Mouse (Mus musculus) heart, embryonic 14.5 days (tissue): ENCODE data around the gene Phactr3. TPM values are rescaled to one million over a fixed set of nuclear protein-coding genes. Genes with fewer than 3 reads are reported as not detected.

Experiments used
- ATAC-seq: fragments of 200-750 bp; cut with Nextera tagmentation; 2 replicates; pipeline ENCODE4 v1.8.0; 2017; ENCODE audit warnings: low read depth, moderate TSS enrichment; ENCODE audit not compliant: insufficient number of reproducible peaks, insufficient read depth, low FRiP score
- H3K27ac ChIP-seq, 2 experiments: fragments of 200-500 bp in 1 of 2; fragments of 300-500 bp in 1 of 2; sonication (generic) in 1 of 2; replicated peaks in 1 of 2; 2 replicates each; pipeline ENCODE4 v1.5.1; 2012 to 2014; ENCODE audit warnings: low read depth in 2 of 2, low read length in 2 of 2, control low read depth in 1 of 2, mild to moderate bottlenecking in 1 of 2, mixed read lengths in 1 of 2; ENCODE audit not compliant: control insufficient read depth in 1 of 2, insufficient read depth in 1 of 2
- H3K27me3 ChIP-seq: fragments of 300-500 bp; sonication (generic); 2 replicates; pipeline ENCODE4 v1.6.1; 2014; ENCODE audit warnings: mild to moderate bottlenecking, low read length, control low read depth; ENCODE audit not compliant: control insufficient read depth, insufficient read depth
- H3K36me3 ChIP-seq: fragments of 300-500 bp; sonication (generic); 2 replicates; pipeline ENCODE4 v1.6.1; 2014; ENCODE audit warnings: mild to moderate bottlenecking, control low read depth, low read length, mixed read lengths; ENCODE audit not compliant: control insufficient read depth, insufficient read depth
- H3K4me1 ChIP-seq, 2 experiments: fragments of 200-500 bp in 1 of 2; fragments of 300-500 bp in 1 of 2; sonication (generic) in 1 of 2; 2 replicates each; pipeline ENCODE4 v1.6.1; 2012 to 2014; ENCODE audit warnings: low read length in 2 of 2, control low read depth in 1 of 2, mixed read lengths in 1 of 2; ENCODE audit not compliant: control insufficient read depth in 2 of 2, insufficient read depth in 2 of 2
- H3K4me2 ChIP-seq: fragments of 300-500 bp; sonication (generic); 2 replicates; pipeline ENCODE4 v1.6.1; 2014; ENCODE audit warnings: mild to moderate bottlenecking, low read length
- H3K4me3 ChIP-seq, 2 experiments: fragments of 200-500 bp in 1 of 2; fragments of 300-500 bp in 1 of 2; sonication (generic) in 1 of 2; 2 replicates each; pipeline ENCODE4 v1.5.1; 2012 to 2014; ENCODE audit warnings: low read length in 2 of 2, mild to moderate bottlenecking in 2 of 2, control low read depth in 1 of 2, low read depth in 1 of 2, moderate library complexity in 1 of 2; ENCODE audit not compliant: control insufficient read depth in 1 of 2, insufficient read depth in 1 of 2
- H3K9ac ChIP-seq: fragments of 300-500 bp; sonication (generic); 2 replicates; pipeline ENCODE4 v1.6.1; 2014; ENCODE audit warnings: mild to moderate bottlenecking, low read length
- H3K9me3 ChIP-seq: fragments of 300-500 bp; sonication (generic); 2 replicates; pipeline ENCODE4 v1.6.1; 2016; ENCODE audit warnings: low read length, control low read depth; ENCODE audit not compliant: control insufficient read depth
- WGBS: fragments of 180-500 bp; shearing (Covaris S2); extraction: QIAGEN DNeasy Blood & Tissue Kit; methylation state at CpG from one replicate; pipeline ENCODE4 v1.1.7; 2014; 5-methylcytosine and 5-hydroxymethylcytosine counted together
- polyA plus RNA-seq: library from polyadenylated mRNA; unstranded; fragments of >200 nt; fragmentation: Nextera tagmentation; extraction: Ambion mirVana; gene quantifications from 2 replicates; pipeline ENCODE4 v1.2.1, GENCODE M21; 2014

The Phactr3 gene
- polyA plus RNA-seq, 1 experiment from 2014 or later = 11.1 TPM

DNA sequence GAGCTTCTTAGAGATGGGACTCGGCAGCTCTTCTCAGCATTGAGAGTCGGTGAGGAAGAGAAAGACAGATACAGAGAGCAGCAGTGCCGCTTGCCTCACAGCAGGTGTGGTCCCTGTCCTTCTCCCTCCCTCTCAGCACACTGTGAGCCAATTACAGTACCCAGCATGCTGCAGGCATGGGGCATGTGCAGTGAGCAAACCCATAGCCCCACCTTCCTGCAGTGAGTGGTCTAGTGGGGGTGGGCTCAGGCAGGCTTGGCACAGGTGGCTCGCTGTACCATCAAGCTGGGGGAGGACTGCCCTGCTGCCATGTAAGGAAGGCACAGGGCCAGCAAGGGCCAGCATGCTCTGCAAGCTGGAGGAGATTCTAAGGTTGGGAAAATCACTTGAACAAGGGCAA lies 35.8 kb downstream of the Phactr3 start:
- H3K4me2 ChIP-seq = no peak overlapping the region
- no peak overlapping the region for H3K4me3 ChIP-seq
- 54% methylated on average over 4 of the region's 4 CpGs for WGBS
- H3K9me3 ChIP-seq = no peaks in the 10 kb centered on the region
- no peak overlapping the region for H3K27ac ChIP-seq
- no peaks in the 10 kb centered on the region for H3K36me3 ChIP-seq
- ATAC-seq = no peak
- H3K4me1 ChIP-seq = peaks cover 15 to 17% of the 10 kb centered on the region in 2 experiments
- peaks cover 15% of the 10 kb centered on the region for H3K27me3 ChIP-seq
- H3K9ac ChIP-seq = no peak overlapping the region

DNA sequence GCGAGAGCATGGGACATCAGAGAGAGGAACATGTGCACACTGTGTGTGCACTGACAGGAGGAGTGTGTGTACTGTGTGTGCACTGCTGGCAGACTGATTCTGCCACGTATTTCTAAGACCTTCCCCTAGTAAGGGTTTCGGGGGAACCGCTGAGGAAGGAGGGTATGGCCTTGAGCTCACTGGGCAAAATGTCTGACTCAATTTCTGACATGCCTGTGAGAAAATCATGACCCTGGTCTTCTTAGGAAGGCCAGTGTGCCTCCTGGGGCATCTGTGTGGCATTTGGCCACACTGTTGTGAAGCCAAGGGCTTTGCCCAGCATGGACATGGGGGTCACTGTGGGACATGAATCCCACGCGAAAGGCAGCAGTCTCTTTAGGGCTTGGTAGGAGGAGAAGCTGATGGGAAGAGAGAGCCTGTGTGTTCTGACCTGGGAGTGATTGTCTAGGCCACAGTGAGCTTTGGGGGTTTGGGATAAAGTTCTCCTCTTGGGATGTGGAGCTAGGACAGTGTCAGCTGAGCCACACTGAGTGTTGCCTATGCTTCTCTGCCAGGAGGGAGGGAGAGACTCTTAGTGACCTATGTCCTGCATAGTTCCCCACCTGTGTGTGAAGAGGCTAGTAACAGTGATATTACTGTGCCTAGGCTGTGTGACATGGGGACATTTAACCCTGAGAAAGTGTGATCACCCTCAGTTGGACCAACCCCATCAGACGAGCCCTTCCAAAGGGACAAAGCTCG lies 36.6 kb downstream of the Phactr3 start:
- 0 out of 2 replicates have a peak, but pooled peaks have one; percentile 9 for ATAC-seq
- H3K9ac ChIP-seq = no peak overlapping the region
- H3K9me3 ChIP-seq = no peaks in the 10 kb centered on the region
- H3K4me3 ChIP-seq = no peak overlapping the region
- 69% methylated on average over 8 of the region's 8 CpGs for WGBS
- no peaks in the 10 kb centered on the region for H3K36me3 ChIP-seq
- H3K27ac ChIP-seq = no peak overlapping the region
- H3K4me2 ChIP-seq = no peak overlapping the region
- peaks cover 17% of the 10 kb centered on the region for H3K27me3 ChIP-seq
- peaks cover 15 to 17% of the 10 kb centered on the region in 2 experiments for H3K4me1 ChIP-seq

DNA sequence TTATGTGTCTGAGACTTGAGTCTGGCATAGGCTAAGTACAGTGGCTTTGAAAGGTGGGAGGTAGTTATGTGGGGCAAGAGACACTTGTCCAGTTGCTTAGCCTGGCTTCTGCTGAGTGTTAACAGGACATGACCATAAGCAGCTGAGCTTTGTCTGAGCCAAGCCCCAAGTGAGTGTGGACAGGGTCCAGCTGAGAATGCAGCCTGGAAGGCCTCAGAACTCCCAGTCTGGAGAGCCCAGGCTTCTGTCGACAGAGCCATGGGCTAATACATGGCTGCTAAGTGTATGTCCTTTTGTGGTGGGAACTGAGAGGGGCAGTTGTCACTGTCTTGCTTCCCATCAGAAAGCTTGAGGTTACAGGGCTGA lies 37.1 kb downstream of the Phactr3 start:
- peaks cover 17% of the 10 kb centered on the region for H3K27me3 ChIP-seq
- H3K4me3 ChIP-seq = no peak overlapping the region
- H3K9ac ChIP-seq = no peak overlapping the region
- no peak overlapping the region; a peak in 1 of 4 replicates for H3K27ac ChIP-seq
- peak; percentile 71 for ATAC-seq
- H3K36me3 ChIP-seq = no peaks in the 10 kb centered on the region
- H3K4me1 ChIP-seq = peaks cover 15 to 17% of the 10 kb centered on the region in 2 experiments
- H3K9me3 ChIP-seq = no peaks in the 10 kb centered on the region
- H3K4me2 ChIP-seq = no peak overlapping the region
- 21% methylated on average over 1 of the region's 1 CpGs for WGBS

DNA sequence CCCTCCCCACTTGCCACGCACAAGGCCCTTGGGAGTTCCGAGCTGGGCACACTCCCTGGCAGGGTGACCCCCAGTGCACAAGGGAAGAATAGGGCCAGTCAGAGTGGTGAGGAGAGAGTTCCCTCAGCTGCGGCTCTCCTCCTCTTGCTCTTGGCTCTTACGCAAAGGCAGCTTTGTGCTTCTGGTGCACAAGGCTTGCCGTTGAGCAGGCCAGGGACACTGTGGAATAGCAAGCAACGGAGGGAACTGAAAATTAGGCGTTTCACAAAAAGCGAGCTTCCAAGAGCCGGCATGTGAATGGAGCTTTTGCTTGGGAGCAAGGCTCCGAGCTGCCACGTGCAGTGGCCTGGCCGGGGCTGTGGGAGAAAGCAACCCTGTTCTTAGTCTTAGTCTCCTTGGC lies 40.2 kb downstream of the Phactr3 start:
- WGBS = 83% methylated on average over 12 of the region's 12 CpGs
- Histone ChIP-seq H3K4me1 (peaks cover 15 to 17% of the 10 kb centered on the region in 2 experiments), H3K9me3 (no peaks in the 10 kb centered on the region), H3K9ac (no peak overlapping the region), H3K27ac (no peak overlapping the region), H3K27me3 (peaks cover 27% of the 10 kb centered on the region), H3K36me3 (no peaks in the 10 kb centered on the region), H3K4me3 (no peak overlapping the region), H3K4me2 (no peak overlapping the region)
- no peak for ATAC-seq

DNA sequence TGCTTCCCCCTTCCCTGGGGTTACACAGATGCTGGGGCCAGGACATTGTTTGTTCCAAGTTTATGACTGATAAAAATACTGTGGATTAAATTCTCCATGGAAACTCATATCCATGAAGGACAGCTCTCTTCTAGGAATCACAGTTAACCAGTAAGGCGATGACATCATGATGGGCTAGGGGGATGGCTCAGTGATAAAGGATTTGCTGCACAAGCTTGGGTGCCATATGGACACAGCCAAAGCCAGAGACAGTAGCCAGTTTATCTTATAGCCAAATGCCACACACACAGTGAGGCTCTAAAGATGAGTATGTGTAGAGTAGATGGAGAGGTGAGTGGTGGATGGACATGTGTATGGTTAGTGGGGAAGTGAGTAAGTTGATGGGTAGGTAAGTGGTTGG lies 45.2 kb downstream of the Phactr3 start:
- ATAC-seq = no peak
- 91% methylated on average over 1 of the region's 1 CpGs for WGBS

DNA sequence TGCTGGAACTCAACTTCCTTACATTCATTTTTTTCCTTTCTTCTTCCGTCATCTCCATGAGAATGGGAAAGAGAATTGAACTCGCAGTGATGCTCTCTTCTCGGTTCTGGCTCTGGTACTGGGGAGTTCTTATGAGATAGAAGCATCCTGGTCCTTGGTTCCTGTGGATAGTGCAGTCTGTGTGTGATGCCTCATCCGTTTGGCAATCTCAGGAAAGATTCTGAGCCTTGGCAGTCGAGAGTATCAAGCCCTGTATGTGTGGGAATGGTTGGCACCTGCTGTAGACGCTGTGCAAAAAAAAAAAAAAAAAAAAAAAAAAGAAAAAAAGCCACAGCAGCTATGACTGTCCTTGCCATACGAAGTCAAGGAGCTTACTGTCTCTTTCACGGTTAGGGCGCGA lies 47.2 kb downstream of the Phactr3 start:
- ATAC-seq = no peak
- H3K9ac ChIP-seq = no peak overlapping the region
- WGBS = 69% methylated on average over 10 of the region's 10 CpGs

More for the DNA sequence above, 45.2 kb downstream of the Phactr3 start:
- no peaks in the 10 kb centered on the region for H3K36me3 ChIP-seq
- no peaks in the 10 kb centered on the region for H3K9me3 ChIP-seq
- no peaks in the 10 kb centered on the region for H3K4me1 ChIP-seq
- no peak overlapping the region for H3K4me2 ChIP-seq
- H3K9ac ChIP-seq = no peak overlapping the region
- peaks cover 23% of the 10 kb centered on the region for H3K27me3 ChIP-seq
- H3K27ac ChIP-seq = no peak overlapping the region
- H3K4me3 ChIP-seq = no peak overlapping the region

DNA sequence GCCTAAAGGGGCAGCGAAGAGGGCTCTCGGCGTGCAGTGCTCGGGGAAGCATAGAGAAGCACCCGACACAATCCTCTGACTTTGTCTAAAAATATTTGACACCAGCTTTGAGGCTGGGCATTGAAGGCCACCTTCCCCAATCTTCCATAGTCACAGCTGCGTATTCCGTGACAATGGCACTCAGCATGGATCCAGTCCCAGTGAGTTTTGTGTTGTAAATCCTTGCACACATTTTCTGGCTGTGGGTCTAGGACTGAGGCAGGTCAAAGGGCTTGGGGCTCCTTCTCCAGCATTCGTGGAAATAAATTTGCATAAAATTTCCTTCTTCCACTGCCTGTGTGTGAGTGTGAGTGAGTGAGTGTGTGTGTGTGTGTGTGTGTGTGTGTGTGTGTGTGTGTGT lies 51.2 kb downstream of the Phactr3 start:
- no peaks in the 10 kb centered on the region; a peak in 1 of 4 replicates for H3K4me1 ChIP-seq
- H3K9me3 ChIP-seq = no peaks in the 10 kb centered on the region
- no peak for ATAC-seq
- no peak overlapping the region for H3K4me2 ChIP-seq
- H3K36me3 ChIP-seq = no peaks in the 10 kb centered on the region
- no peak overlapping the region for H3K27ac ChIP-seq
- peaks cover 4% of the 10 kb centered on the region; the same call in 1 of the 2 replicates for H3K27me3 ChIP-seq
- no peak overlapping the region for H3K9ac ChIP-seq
- WGBS = 79% methylated on average over 8 of the region's 8 CpGs
- H3K4me3 ChIP-seq = no peak overlapping the region

More for the DNA sequence above, 47.2 kb downstream of the Phactr3 start:
- Histone ChIP-seq H3K4me2 (no peak overlapping the region), H3K4me3 (no peak overlapping the region), H3K27ac (no peak overlapping the region), H3K9me3 (no peaks in the 10 kb centered on the region), H3K4me1 (no peaks in the 10 kb centered on the region), H3K27me3 (peaks cover 17% of the 10 kb centered on the region; the same call in 1 of the 2 replicates), H3K36me3 (no peaks in the 10 kb centered on the region)

DNA sequence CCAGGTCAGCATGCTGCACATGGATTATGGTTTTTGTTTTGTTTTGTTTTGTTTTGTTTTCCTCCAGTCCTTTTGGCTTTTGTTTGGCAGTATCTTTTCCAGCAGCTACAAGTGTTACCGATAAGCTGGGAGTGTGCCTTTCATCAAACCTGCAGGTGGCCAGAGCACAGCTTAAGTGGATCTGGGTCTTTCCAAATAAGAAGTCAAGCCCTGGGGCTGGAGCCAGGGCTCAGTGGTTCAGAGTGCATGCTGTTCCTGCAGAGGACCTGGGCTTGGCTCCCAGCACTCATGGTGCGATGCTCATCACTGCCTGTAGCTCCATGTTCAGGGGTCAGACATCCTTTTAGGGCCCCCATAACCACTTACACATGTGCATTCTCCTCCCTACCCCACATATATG lies 55.2 kb downstream of the Phactr3 start:
- Histone ChIP-seq H3K27me3 (no peaks in the 10 kb centered on the region), H3K36me3 (no peaks in the 10 kb centered on the region), H3K9ac (no peak overlapping the region), H3K9me3 (no peaks in the 10 kb centered on the region), H3K4me2 (no peak overlapping the region), H3K27ac (no peak overlapping the region), H3K4me1 (no peaks in the 10 kb centered on the region; a peak in 1 of 4 replicates), H3K4me3 (no peak overlapping the region)
- no peak for ATAC-seq
- 36% methylated on average over 2 of the region's 2 CpGs for WGBS
